Mouse (Mus musculus): ENCODE data around the gene Pdzd4.

The Pdzd4 gene

DNA sequence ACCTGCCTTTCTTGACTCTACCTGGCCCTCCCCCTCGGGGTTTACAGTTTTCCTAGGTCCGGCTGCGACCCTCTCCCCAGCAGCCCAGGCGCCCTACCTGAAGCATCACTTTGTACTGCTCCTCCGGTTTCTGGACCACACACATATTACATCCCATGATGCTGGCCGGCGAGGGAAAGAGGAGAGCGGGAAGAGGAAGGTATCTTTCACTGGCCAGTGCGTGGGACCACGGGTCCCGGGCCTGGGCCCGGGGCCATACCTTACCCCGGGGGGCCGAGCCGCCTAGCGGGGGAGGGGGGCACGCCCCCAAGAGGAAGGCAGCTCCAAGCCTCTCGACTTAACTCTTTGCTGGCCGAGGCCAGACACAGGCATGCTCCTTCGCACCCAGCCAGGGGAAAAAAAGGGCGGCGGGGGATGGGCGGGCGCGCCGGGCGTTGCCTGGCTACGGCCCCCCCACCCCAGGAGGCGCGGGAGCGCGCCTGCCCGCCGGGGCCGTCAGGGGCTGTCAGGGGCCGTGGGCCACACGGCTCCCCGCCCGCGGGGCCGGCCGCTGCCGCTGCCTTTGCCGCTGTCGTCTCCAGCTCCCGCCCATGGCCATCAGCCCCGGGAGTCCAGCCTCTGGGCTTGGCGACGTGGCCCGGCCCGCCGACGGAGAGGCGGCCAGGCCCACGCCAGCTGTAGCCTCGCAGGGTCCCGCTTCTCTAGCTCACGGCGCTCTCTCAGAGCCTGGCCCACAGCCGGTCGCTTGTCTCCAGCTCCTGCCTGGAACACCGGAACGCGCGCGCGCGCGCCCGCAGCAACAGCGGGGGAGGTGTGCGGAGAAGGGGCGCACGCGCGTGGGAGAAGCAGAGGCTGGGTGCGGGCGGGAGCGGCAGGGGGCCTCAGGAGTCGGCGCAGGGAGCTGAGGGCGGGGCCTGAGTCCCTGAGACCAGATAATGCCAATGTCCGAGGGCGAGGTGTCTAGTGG, at the start of gene Pdzd4:
TSS of gene Pdzd4 (minus strand) at position 785 of the 967 bp plus-strand sequence.
- DNase-seq (ENCODE audit: low read depth): no peak

DNA sequence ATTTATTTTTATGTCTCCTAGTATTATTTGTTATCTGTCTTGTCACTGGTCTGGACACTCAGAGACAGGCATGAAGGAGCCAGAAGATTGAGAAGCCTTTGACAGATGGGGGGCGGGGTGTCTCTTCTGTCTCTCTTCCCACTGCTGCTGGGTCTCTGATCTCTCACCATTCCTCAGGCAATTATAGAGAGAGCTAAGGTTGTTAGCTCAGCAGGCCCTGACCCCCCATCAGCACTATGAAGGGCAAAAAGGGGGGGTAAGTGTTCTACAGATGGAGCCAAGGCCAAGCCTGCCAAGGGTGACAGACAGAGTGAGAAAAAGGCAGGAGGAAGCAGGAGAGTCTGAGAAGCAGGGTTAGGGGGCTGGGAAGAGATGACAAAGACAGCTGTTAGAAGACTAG, 47.2 kb upstream of the Pdzd4 start:
- DNase-seq (ENCODE audit: low read depth): no peak

DNA sequence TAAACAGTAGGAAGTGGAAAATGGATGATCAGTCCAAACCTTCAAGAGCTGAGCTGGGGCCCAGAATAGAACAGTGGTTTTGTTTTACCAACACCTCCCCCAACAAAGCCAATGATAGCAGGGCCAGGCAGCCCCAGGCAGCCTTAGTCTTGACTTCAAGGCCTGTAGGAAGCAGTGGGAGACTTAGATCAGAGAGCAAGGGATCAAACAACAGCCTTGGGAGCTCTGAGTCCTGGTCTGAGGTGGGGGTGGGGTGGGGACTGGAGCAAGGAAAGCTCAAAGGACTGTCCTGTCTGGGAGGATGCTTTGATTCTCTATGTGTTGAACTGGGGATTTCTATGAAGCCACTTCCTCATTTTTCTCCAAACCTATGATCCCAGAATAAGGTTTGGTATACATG, 46.7 kb upstream of the Pdzd4 start:
- DNase-seq (ENCODE audit: low read depth): no peak

DNA sequence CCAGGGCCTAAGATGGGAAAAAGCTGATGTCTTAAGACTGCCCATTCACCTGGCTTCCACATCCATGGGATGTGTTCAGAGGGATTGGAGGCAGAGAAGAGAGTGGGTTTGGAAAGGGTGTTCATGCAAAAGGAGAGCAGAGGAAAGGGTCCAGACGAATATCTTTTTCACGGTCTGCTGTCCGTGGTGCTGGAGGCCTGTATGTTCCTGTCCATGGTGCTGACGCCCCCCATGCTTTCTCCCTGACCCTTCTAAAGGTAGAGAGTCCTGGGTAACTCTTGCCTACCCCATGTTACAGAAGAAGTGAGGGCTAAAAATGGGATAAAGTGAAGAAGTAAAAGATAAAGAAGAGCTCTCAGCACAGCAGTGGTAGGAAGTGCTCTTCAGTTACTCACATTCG, 44.6 kb upstream of the Pdzd4 start:
- peak; percentile 34 for DNase-seq (ENCODE audit: low read depth)

DNA sequence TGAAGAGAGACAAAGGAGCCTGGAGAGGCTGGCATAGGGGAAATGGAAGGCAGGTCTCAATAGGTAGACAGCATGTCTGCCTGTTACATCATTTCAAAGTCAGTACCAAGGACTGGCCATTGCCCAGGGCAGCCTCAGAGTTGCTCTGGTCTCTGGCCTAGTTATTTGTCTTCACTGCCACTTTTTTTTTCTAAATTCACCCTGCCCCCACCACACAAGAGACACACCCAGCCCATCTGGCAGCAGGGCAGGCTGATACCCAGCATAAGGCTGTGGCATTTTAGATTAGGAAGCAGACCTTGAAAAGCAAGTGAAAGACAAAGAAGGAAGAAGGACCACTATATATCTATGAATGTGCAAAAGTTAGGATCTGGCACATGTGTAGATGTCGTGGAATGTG, 43.1 kb upstream of the Pdzd4 start:
- peak; percentile 27 for DNase-seq (ENCODE audit: low read depth)

DNA sequence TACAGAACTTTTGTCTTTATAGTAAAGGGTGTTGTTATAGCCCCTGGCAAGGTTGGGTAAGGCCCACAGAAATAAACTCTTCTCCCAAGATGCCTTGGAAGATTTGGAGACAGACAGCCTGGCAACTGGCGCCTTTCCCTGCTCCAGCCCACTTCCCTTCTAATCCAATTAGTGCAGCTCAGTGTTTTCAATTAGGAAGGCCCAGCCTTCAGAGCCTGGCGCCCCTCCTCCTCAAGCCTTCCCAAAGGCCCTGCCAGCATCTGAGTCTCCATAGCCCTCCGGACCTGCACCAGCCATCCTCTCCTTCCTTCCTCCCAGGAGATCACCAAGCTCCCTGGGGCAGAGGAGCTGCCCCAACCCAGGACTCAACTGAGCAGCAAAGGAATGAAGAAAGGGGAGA, 42.5 kb upstream of the Pdzd4 start:
- no peak for DNase-seq (ENCODE audit: low read depth)

DNA sequence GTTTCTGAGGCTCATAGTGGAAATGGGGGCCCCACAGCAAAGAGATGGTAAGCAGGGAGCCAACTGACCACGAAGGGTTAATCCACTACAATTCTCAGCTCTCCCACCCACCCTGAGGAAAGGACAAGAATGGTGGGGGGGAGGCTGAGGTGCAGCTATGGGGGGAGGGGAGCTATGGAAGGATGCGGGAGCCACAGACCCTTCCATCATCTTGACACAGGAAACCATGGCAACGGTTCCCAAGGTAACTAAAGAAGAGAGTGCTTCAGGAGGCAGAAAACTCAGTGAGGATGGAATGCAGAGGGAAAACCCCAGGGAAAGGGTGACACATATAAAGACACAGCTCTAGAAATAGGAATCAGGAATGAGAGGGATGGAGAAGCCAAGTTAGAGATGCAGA, 39.9 kb upstream of the Pdzd4 start:
- DNase-seq (ENCODE audit: low read depth): no peak

DNA sequence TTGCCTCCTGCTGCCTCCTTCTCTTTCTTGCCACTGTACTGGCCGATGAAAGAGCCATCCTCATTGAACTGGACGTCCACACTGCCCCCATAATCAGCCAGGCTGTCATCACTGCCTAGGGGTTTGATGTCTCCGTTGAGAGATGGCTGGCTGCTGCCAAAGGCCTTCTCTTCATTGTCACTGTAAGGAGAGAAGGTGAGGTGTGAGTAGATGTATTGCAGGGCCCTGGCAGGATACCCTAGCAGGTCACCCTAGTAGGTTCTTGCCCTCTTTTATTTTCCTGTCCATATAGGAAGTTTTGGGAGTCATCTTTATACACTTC, 30.3 kb upstream of the Pdzd4 start:
- no peak for DNase-seq (ENCODE audit: low read depth)

DNA sequence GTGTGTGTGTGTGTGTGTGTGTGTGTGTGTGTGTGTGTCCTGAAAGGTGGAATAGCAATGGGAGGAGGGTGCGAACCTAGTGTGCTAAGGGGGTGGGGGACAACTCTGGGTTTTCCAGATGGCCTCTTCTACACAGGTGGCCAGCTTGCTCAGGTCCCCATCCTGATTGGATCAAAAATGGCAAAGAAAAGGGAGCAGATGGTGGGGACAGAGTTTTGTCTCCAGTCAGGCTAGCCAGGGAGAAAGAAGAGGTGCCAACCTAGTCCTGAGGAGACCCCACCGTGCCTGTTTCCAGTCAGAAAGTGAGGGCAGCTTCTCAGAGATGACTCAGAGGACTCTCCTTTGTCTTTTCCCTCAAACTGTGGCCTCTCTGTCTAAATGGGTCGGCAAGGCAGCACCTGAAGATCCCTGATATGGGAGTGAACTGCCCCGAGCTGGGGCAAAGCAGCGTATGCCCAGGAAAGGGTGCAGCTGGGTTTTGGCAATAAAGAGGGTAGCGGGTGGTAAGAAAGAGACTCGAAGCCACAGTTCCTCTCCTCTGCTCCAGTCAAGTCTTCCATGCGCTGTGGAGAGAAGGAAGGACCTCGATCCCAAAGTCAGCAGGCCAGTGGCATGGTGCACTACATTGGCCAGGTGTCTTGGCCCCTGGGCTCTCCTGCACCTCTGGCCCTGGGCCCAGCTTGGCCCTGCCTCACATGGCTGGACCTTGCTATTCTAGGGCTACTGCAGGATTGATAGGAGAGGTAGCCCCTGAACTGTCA, 29.7 kb upstream of the Pdzd4 start:
- DNase-seq (ENCODE audit: low read depth): no peak

DNA sequence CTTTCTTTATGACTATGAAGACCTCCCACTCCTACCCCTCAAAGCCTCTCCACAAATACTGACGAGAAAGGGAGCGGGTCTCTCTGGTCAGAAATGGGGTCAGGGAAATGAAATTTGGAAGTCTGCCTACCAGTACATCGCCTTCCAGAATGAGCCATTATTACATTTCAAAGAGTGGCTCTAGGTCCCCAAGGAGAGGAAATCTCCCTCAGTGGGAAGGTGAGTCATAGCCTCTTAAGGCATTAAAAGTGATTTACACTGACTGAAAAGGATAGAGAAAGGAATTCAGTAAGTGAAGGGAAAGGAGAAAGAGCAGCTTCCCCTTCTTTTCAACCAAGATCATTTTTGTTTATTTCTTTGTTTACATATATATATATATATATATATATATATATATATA, 11.9 kb upstream of the Pdzd4 start:
- no peak for DNase-seq (ENCODE audit: low read depth)

DNA sequence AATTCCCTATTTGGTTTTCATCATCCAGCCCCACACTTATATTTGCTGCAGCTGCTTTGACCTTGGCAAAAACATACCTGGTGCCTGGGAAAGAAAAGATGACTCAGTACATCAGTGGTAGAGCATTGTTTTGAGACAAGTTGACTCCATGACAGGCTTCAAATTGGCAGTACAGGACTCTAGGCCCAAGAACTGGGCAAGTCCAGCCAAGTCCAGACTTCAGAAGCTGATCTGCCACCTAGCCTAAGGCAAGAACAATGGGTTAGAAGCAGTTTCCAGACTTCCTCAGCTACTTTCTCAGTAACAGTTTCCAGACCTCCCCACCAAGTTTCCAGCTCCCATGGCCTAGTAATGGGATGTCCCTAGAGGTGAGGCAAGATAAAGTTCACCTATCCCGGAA, 11.0 kb upstream of the Pdzd4 start:
- no peak for DNase-seq (ENCODE audit: low read depth)

DNA sequence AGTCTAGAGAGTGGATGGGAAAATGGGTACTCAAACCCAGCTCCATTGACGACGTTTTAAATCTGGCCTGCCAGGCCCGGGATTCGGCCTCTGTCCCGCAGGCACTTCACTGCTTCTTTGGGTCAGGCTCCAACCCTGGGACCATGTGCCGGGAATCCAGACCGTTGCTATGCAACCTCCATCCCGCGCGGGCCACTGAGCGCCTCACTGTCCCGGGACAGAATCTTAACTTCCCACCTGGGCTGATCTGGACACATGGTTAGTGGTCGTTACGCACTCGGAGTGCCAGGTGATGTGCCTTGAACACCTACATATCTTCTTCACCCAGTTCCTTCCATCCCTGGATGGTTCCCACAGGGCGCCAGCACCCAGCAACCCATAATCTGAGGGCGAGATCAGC, 1.0 kb downstream of the Pdzd4 start:
- DNase-seq (ENCODE audit: low read depth): no peak

DNA sequence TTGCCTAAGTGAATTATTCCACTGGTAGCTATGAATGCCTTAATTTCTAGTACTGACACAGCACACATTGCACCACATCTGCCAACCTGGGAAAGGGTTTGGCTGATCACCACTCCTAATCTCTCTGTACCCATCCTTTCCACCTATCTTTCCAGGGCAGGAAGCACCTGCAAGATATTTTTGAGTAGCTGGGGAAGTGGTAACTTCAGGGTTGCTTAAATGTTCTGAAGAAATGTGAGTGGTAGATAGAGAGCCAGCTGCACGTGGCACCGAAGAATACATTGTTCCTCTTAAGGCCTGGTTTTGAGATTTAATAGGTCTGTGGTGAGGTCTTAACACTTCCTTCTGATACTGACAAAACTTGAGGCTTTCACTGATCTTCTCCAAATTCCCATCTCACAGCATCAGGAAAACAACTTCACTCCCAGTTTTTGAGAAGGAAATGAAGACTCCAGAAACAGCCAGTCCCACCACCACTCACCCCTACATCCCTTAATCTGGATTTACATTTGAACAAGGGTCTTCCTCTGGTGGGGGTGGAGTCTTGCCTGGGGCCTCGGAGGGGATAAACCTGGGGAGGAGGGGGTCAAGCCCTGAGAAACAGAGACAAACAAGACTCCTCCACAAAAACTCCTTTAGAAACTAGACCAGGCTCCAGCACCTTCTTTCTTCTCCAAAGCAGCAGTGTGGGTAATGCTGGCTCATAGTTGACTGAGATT, 8.0 kb downstream of the Pdzd4 start:
- no peak for DNase-seq (ENCODE audit: low read depth)

DNA sequence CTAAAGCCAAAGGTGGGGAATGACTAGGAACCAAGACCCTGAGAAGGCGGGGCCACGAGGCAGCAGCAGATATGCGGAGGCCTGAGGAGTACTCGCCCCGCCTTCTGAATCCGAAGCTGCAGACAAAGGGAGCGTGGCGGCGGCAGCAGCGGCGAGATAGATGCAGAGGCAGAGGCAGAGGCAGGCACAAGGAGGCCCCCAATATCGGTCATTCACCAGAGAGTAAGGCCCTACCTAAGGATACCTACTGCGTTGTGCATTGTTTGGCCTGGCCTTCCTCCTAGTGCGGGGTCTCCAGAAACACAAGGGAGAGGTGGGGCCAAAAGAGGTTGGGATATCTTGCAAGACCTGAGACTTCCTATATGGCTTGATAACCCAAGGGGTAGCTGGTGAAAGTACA, 9.7 kb downstream of the Pdzd4 start:
- no peak for DNase-seq (ENCODE audit: low read depth)

DNA sequence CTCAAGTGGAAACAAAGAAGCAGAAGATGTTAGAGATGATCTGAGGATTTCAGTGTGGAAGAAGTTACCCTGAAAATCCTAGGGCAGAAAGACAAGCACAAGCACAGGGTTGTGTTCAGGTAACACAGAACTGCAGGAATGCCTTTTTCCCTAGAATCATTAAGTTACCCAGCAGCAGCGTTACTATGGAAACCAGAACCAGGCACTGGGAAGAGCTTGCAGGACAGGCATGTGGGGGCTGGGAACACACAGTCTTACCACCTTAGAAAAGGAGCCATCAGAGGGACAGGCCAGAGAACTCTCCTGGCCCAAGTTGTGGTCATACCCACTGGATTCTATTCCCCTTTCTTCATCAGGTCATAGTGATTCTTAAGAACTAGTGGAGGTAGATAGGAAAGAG, 19.0 kb downstream of the Pdzd4 start:
- no peak for DNase-seq (ENCODE audit: low read depth)

DNA sequence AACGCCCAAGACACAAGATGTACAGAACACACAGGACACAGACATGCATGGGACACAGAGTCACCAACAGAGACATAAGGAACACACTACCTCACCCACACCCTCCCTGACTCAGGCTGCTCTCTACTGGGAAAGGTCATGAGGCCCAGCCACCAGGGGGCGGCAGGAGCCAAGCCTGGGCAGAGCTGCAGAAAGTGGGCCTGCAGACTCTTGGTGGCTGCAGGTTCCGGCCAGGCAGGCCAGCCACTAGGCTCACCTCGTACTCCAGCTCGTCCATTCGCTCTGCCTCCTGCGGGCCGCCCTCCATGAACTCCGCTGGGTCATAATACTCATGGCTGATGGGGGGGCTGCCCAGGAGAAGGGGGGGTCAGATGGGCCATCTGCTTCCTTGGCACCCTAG, 26.3 kb downstream of the Pdzd4 start:
- DNase-seq (ENCODE audit: low read depth): peak; percentile 36

DNA sequence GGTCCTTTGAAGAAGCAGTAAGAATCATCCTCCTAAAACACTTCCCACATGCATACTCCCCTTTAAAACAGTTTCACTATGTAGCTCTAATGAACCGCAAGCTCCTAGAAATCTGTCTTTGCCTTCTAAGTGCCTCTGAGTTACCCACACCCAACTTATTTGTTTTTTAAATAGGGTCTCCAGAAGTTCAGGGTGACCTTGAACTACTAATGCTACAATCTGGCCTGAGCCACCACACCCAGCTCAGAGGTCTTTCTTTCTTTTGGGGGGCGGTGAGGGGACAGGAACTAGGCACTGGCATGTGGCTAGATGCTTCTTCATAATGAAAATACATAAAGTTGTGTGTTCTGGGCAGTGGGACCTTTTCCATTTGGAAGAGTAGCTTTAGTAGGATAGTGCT, 27.3 kb downstream of the Pdzd4 start:
- no peak for DNase-seq (ENCODE audit: low read depth)

DNA sequence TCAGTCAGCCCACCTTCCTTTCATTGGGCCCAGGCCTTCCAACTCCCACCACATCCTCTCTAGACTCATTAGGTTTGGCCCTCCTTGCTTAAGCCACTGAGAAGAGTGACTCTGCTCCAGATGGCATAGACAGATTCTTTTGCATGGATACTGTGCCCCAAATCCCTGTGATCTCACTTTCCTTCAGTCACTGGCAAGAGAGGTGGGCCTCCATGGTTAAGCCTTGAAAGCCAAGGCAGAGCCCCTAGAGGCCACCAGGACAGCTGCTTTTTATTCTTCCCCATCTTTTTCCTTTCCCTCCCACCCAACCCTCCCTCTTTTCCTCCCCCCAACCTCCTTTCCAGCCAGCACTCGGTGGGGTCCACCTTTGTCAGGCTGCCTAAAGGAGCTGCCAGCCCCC, 31.3 kb downstream of the Pdzd4 start:
- no peak for DNase-seq (ENCODE audit: low read depth)

DNA sequence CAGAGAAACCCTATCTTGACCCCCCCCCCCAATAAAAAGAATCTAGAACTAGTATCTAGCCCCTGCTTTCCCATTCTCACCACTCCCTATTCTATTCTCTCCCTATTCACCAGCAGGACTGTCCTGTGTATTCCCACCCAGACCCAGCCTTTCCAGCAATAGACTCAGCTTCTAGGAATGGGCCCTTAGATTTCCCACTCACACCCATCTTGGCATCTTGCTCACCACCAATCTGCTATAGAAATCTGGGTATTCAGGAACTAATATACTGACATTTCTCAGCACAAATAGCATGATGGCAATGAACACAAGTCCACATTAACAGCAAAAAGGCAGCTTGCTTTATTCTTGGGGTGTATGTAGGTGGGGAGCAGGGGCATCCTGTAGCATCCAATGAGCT, 31.7 kb downstream of the Pdzd4 start:
- DNase-seq (ENCODE audit: low read depth): no peak

DNA sequence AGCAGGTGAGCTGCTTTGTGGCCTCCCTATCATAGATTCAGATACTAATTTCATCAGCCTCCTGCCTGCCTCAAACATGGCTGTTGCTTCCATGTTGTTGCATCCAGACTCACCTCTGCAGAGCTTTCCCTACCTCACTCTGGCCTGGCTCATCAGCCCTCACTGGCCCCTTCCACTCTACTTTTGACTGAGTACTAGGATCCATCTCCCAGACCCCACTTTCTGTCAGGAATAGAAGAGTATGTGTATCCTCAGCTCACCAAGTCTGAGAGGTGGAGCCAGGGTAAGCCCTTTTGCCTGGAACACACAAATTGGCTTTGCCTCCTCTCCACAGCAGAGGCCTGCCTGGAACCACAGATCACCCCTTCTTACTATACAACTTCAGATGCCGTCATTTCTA, 36.3 kb downstream of the Pdzd4 start:
- no peak for DNase-seq (ENCODE audit: low read depth)

DNA sequence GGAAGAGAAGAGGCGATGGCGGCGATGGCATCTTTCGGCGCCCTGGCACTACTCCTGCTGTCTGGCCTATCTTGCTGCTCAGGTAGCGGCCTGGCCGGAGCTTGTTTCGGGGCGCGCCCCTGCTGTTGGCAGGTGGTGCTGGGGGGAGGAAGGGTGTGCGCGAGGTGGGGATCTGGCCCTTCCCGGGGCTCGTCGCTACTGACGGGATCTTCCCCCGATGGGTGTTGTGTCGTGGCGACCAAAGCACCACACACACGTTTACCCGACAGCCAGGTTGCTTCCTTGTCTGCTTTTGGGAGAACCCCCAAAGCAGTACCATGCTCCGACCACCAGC, 37.6 kb downstream of the Pdzd4 start:
- no peak for DNase-seq (ENCODE audit: low read depth)

DNA sequence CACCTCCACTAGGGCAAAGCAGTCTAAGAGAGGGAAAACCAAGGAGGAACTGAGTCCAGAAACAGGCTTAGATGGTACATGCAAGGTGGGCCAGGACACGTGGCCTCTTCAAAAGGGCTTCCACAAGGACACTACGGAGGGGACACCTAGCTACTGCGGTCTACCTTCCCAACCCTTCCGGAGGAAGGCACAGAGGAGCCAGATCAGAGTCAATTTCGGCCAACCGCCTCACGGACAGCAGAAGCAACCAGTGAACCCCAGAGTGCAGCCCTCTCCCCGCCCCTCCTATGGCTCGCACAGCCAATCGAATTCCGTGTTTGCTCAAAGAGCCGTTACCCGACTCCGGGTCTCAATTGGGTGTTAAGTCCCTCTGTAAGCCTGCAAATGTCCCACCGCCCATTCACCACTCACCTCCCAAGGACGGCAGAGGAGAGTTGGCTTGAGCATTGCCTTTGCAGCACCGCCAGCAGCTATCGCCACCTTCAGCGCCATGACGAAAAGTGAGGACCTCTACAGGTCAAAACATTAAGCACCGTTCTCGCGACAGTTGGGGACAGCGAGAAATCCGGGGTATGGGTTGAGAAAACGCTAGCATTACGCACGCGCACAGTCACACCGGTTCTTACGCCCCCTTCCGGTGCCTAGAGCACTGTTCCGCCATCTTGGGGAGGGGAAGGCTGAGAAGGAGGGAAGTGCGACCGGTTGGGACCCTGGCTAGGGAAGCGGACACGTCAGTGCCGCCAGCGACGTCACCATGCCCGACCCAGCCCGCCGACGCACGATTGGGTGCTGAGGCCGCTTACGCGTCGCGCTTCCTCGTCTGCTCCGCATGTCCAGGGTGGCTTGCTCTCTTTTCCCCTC, 38.2 kb downstream of the Pdzd4 start, which contains the start of the genes Idh3g and Ssr4:
TSS of gene Idh3g (minus strand) at position 534 of the 861 bp plus-strand sequence.
TSS of gene Ssr4 (plus strand) at position 665 of the 861 bp plus-strand sequence.
- peak; percentile 92 for DNase-seq (ENCODE audit: low read depth)

Data from c-Kit-positive CD71-positive TER-119-negative erythroid progenitor cells, embryonic 14.5 days (primary cell).